Mouse (Mus musculus) kidney, embryonic 15.5 days (tissue): Measurements from ENCODE around the gene Adam10. TPM values are rescaled to one million over a fixed set of nuclear protein-coding genes. Genes with fewer than 3 reads are reported as not detected.

Source experiments
- ATAC-seq: fragments of 200-750 bp; cut with Nextera tagmentation; replicated peaks from 2 replicates; pipeline ENCODE4 v1.8.0; 2017; ENCODE audit warnings: moderate TSS enrichment; ENCODE audit not compliant: low FRiP score
- H3K27ac ChIP-seq: fragments of 300-500 bp; sonication (generic); 2 replicates; pipeline ENCODE4 v1.5.1; 2015; ENCODE audit warnings: mild to moderate bottlenecking, inconsistent platforms
- H3K27me3 ChIP-seq: fragments of 300-500 bp; sonication (generic); 2 replicates; pipeline ENCODE4 v1.6.1; 2015; ENCODE audit warnings: inconsistent platforms
- H3K36me3 ChIP-seq: fragments of 300-500 bp; sonication (generic); 2 replicates; pipeline ENCODE4 v1.6.1; 2015; ENCODE audit warnings: inconsistent platforms
- H3K4me1 ChIP-seq: fragments of 300-500 bp; sonication (generic); 2 replicates; pipeline ENCODE4 v1.6.1; 2015; ENCODE audit warnings: inconsistent platforms
- H3K4me2 ChIP-seq: fragments of 300-500 bp; sonication (generic); 2 replicates; pipeline ENCODE4 v1.6.1; 2015; ENCODE audit warnings: moderate library complexity, mild to moderate bottlenecking, inconsistent platforms
- H3K4me3 ChIP-seq: fragments of 300-500 bp; sonication (generic); replicated peaks from 2 replicates; pipeline ENCODE4 v1.5.1; 2015; ENCODE audit warnings: mild to moderate bottlenecking, inconsistent platforms
- H3K9ac ChIP-seq: fragments of 300-500 bp; sonication (generic); 2 replicates; pipeline ENCODE4 v1.6.1; 2015; ENCODE audit warnings: mild to moderate bottlenecking, inconsistent platforms
- H3K9me3 ChIP-seq: fragments of 300-500 bp; sonication (generic); replicated peaks from 2 replicates; pipeline ENCODE4 v1.6.1; 2016; ENCODE audit warnings: inconsistent platforms
- whole genome bisulfite sequencing: fragments of 180-500 bp; shearing (Covaris S2); methylation state at CpG from one replicate; pipeline ENCODE4 v1.1.7; 2015; ENCODE audit warnings: mixed read lengths; 5-methylcytosine and 5-hydroxymethylcytosine counted together
- polyA plus RNA-seq: library from polyadenylated mRNA; unstranded; fragments of >200 nt; fragmentation: Nextera tagmentation; extraction: Ambion mirVana; gene quantifications from 2 replicates; pipeline ENCODE4 v1.2.1, GENCODE M21; 2015

Gene Adam10
- polyA plus RNA-seq, 1 experiment from 2014 or later = 88.3 TPM

DNA sequence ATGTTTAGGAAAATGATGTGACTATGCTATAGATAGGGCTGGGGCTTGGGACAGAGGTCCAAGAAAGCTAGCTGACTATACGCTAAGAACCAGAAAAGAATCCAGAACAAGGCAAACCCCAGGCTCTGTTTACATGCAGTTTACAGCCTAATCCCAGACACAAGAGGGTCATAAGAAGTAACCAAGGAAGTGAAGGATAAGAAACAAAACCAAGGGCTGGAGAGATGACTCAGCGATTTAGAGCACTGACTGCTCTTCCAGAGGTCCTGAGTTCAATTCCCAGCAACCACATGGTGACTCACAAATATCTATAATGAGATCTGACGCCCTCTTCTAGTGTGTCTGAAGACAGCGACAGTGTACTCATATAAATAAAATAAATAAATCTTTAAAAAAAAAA lies 3.7 kb upstream of the Adam10 start:
- H3K4me2 ChIP-seq = no peak overlapping the region
- H3K9ac ChIP-seq = no peak overlapping the region
- no peak for ATAC-seq
- no peaks in the 10 kb centered on the region for H3K9me3 ChIP-seq
- 80% methylated on average over 4 of the region's 4 CpGs for WGBS
- H3K36me3 ChIP-seq = no peaks in the 10 kb centered on the region
- H3K4me3 ChIP-seq = no peak overlapping the region
- H3K4me1 ChIP-seq = peaks cover 6% of the 10 kb centered on the region
- no peak overlapping the region for H3K27ac ChIP-seq
- no peaks in the 10 kb centered on the region for H3K27me3 ChIP-seq

GRCm38 (mm10) chr9:70675961-70676360 lies 2.8 kb upstream of the Adam10 start:
- Histone ChIP-seq H3K4me3 (no peak overlapping the region), H3K4me2 (no peak overlapping the region), H3K4me1 (peaks cover 10% of the 10 kb centered on the region), H3K27ac (no peak overlapping the region), H3K9me3 (no peaks in the 10 kb centered on the region), H3K27me3 (no peaks in the 10 kb centered on the region), H3K36me3 (no peaks in the 10 kb centered on the region), H3K9ac (no peak overlapping the region)
- WGBS = 94% methylated on average over 5 of the region's 5 CpGs
- no peak for ATAC-seq

GRCm38 (mm10) chr9:70679132-70680091 lies 615 bp downstream of the Adam10 start:
- peak overlapping the region; percentile 98 for H3K9ac ChIP-seq
- no peaks in the 10 kb centered on the region for H3K27me3 ChIP-seq
- peak overlapping the region; percentile 74 for H3K4me2 ChIP-seq
- H3K36me3 ChIP-seq = no peaks in the 10 kb centered on the region
- peak overlapping the region; percentile 99 for H3K27ac ChIP-seq
- peak; percentile 70 for ATAC-seq
- H3K9me3 ChIP-seq = no peaks in the 10 kb centered on the region
- WGBS = under 1% methylated on average over 91 of the region's 103 CpGs
- peak overlapping the region; percentile 96 for H3K4me3 ChIP-seq
- peaks cover 19% of the 10 kb centered on the region for H3K4me1 ChIP-seq

DNA sequence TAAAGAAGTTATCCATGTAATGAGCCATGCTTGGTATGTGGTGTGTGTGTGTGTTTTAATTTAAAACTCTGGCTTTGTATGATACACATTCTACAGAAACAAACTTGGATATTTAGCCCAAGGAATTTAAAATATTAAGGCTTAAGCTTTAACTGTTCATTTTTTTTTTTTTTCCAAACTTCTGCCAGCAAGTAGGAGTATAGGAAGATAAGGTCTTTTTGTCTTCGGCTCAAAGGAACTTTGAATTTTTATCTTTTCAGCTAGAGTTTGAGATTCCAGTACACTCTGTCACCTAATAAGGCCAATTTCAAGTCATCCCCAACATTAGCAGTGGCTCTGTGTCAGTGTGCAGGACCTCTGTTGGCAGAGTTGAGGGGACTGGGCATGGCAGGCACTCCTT lies 3.4 kb downstream of the Adam10 start:
- H3K27ac ChIP-seq = no peak overlapping the region
- H3K9me3 ChIP-seq = no peaks in the 10 kb centered on the region
- ATAC-seq = no peak
- no peak overlapping the region for H3K9ac ChIP-seq
- no peak overlapping the region for H3K4me2 ChIP-seq
- WGBS = 67% methylated on average over 1 of the region's 1 CpGs
- no peaks in the 10 kb centered on the region for H3K36me3 ChIP-seq
- no peak overlapping the region for H3K4me3 ChIP-seq
- no peaks in the 10 kb centered on the region for H3K27me3 ChIP-seq
- H3K4me1 ChIP-seq = peaks cover 27% of the 10 kb centered on the region

GRCm38 (mm10) chr9:70688301-70688968 lies 9.6 kb downstream of the Adam10 start:
- H3K36me3 ChIP-seq = no peaks in the 10 kb centered on the region
- no peak overlapping the region for H3K4me2 ChIP-seq
- no peaks in the 10 kb centered on the region for H3K27me3 ChIP-seq
- no peak for ATAC-seq
- H3K9ac ChIP-seq = no peak overlapping the region
- no peak overlapping the region for H3K4me3 ChIP-seq
- WGBS = 94% methylated on average over 2 of the region's 2 CpGs
- H3K4me1 ChIP-seq = peaks cover 13% of the 10 kb centered on the region; the same call in 1 of the 2 replicates
- H3K27ac ChIP-seq = no peak overlapping the region
- no peaks in the 10 kb centered on the region for H3K9me3 ChIP-seq

DNA sequence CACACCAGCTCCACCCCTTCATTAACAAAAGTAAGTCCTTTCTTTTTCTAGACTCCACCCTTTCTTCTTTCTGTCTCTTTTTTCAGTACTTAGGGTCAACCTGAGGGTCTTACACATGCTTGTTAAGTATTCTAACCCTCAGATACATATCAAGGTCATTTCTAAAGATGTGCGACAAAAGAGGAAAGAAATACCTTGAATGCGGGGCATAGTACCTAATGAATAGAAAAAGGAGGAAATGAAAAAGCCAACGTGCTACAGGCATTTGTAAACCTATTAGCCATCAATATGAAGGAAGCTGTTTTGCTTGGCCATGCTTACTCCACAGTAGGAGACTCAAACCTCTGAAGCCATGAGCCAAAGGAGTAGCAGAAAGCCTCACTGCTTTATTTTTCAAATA lies 11.1 kb downstream of the Adam10 start:
- H3K4me1 ChIP-seq = peaks cover 11% of the 10 kb centered on the region; the same call in 1 of the 2 replicates
- no peaks in the 10 kb centered on the region for H3K9me3 ChIP-seq
- H3K4me2 ChIP-seq = no peak overlapping the region
- no peak overlapping the region for H3K4me3 ChIP-seq
- no peak overlapping the region for H3K9ac ChIP-seq
- H3K27ac ChIP-seq = no peak overlapping the region
- ATAC-seq = no peak
- H3K27me3 ChIP-seq = no peaks in the 10 kb centered on the region
- 79% methylated on average over 3 of the region's 3 CpGs for WGBS
- H3K36me3 ChIP-seq = no peaks in the 10 kb centered on the region

GRCm38 (mm10) chr9:70690579-70690978 lies 11.8 kb downstream of the Adam10 start:
- no peak overlapping the region for H3K27ac ChIP-seq
- no peak overlapping the region for H3K9ac ChIP-seq
- no peaks in the 10 kb centered on the region for H3K36me3 ChIP-seq
- H3K4me2 ChIP-seq = no peak overlapping the region
- no peak for ATAC-seq
- H3K27me3 ChIP-seq = no peaks in the 10 kb centered on the region
- no peaks in the 10 kb centered on the region for H3K9me3 ChIP-seq
- H3K4me3 ChIP-seq = no peak overlapping the region
- 0 out of 2 replicates have a peak, but pooled peaks cover 7% of the 10 kb centered on the region for H3K4me1 ChIP-seq

DNA sequence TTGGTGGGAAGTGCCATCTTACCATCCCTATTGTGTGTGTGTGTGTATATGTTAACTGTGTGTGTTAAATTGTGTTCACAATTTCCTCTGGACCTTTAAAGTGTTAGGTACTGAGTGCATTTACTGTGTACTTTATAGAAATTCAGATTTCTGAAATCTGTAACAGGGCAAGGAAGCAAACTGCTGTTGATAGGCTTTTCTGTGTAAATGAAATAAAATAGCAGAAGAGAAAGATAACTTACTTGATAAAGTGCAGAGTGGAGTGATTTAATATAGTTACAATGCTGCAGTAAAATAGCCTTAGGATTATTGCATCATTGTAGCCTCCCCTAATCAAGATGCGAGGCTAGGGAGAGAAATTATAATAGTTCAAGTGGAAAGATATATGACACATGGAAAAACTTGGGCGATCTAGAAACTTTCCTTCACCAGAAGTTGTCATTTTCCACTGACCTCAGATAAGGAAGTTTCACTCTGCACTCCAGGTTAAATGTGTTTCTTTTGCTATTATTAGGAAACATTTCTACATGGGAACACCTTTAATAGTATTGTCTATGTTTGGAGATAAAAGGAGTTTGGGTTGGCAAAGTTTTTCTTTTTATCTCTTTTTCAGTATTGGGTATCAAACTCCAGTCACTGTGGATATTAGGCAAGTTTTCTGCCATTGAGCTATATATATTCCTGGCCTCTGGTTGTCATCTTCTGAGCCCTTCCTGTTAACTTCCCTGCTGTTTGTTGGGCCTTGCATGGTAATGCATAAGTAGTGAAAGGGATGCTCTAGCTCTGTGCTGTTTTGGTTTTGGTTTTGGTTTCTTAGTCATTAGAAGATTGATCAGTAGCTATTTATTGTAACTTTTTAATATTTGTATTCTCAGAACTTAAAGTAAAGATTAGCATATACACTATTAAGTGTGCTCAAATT lies 13.2 kb downstream of the Adam10 start:
- H3K36me3 ChIP-seq = no peaks in the 10 kb centered on the region
- H3K27ac ChIP-seq = no peak overlapping the region
- no peak overlapping the region for H3K9ac ChIP-seq
- H3K27me3 ChIP-seq = no peaks in the 10 kb centered on the region
- H3K4me1 ChIP-seq = 0 out of 2 replicates have a peak, but pooled peaks cover 6% of the 10 kb centered on the region
- H3K4me3 ChIP-seq = no peak overlapping the region
- 58% methylated on average over 2 of the region's 2 CpGs for WGBS
- no peak overlapping the region for H3K4me2 ChIP-seq
- no peak for ATAC-seq
- H3K9me3 ChIP-seq = no peaks in the 10 kb centered on the region

DNA sequence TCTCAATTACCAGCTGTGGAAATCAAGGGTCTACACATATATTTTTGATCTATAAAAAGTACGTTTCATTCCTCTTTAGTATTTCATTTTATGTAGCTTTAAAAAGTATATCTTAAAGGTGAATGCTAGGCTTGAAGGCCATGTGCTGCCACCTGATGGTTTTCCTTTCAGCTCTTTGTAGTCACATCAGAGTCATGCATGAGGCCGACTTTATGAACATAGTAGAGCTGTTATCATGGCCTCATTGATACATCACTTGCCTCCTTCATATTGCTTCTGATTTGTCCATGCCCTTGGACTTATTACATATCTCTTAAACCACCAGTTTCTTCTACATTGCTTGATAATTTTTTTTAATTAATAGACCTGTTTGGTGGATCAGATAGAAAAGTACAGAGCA lies 16.9 kb downstream of the Adam10 start:
- Histone ChIP-seq H3K27ac (no peak overlapping the region), H3K4me2 (no peak overlapping the region), H3K9ac (no peak overlapping the region), H3K4me1 (0 out of 2 replicates have a peak, but pooled peaks cover 5% of the 10 kb centered on the region), H3K27me3 (no peaks in the 10 kb centered on the region), H3K9me3 (no peaks in the 10 kb centered on the region), H3K36me3 (no peaks in the 10 kb centered on the region), H3K4me3 (no peak overlapping the region)
- 93% methylated on average over 2 of the region's 2 CpGs for WGBS
- no peak for ATAC-seq

GRCm38 (mm10) chr9:70698090-70698489 lies 19.3 kb downstream of the Adam10 start:
- H3K9me3 ChIP-seq = no peaks in the 10 kb centered on the region
- no peak for ATAC-seq
- no peak overlapping the region for H3K4me3 ChIP-seq
- H3K9ac ChIP-seq = no peak overlapping the region
- H3K27me3 ChIP-seq = no peaks in the 10 kb centered on the region
- H3K4me2 ChIP-seq = no peak overlapping the region
- no peak overlapping the region for H3K27ac ChIP-seq
- no peaks in the 10 kb centered on the region for H3K36me3 ChIP-seq
- WGBS = 80% methylated on average over 1 of the region's 1 CpGs
- no peaks in the 10 kb centered on the region for H3K4me1 ChIP-seq

DNA sequence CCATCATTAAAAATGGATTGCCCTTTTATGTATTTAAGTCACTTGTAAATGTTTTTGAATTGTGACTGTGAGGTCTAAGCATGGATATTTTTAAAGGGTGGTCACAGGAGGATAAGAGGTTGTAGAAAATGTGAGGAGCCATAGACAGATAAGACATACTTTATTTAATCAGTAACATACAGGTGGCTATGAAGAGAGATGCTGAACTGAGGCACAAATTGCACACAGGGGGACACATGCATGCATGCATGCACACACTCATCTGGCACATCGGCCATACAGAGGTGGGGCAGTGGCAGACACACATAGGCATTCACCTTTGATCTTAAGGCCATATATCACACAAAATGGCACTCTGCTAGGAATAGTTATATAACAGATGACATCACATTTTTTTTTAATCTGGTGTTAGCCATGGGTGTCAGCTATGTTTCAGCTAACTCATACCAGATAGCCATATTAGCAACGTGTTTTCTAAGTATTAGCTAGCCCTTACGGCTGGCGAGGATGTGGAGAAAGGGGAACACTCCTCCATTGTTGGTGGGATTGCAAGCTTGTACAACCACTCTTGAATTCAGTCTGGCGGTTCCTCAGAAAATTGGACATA lies 24.9 kb downstream of the Adam10 start:
- Histone ChIP-seq H3K36me3 (peaks cover 21% of the 10 kb centered on the region), H3K9me3 (no peaks in the 10 kb centered on the region), H3K9ac (no peak overlapping the region), H3K4me3 (no peak overlapping the region), H3K4me1 (no peaks in the 10 kb centered on the region), H3K27me3 (no peaks in the 10 kb centered on the region), H3K27ac (no peak overlapping the region), H3K4me2 (no peak overlapping the region)
- WGBS = 92% methylated on average over 5 of the region's 5 CpGs
- ATAC-seq = no peak
